Mouse (Mus musculus) c-Kit-positive CD71-positive TER-119-positive erythroid progenitor cells, embryonic 14.5 days (primary cell): ENCODE results near the gene Phc3.

ENCODE experiments used
- DNase-seq: peaks from one replicate; pipeline ENCODE4 v3.0.0-alpha.2; 2013; ENCODE audit warnings: low spot score

Phc3 gene

DNA sequence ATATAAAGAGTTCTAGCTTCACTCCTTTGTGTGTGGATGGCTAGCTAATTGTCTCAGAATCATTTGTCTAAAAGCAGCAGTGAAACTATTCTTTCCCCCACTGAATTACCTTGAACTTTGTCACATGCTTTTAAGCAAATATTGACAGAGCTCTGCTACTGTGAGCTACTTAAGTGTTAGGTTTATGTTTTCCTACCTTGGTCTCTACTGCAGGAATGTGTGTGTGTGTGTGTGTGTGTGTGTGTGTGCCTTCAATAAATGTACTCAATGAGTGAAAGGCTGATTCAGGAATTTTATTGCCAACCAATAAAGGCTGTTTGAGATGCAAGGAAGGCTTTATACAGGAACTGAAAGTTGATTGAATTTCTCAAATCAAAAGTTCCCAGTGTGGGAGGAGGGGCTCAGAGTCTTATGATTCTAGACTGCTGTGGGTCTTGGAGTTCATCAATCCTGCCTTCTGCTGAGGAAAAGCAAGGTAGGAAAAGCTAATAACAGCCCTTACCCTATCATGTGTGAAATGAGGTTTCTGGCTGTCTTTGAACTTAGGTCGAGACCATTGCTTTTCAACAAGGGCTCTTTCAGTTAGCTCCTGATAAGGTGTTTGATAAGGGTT, 7.9 kb upstream of the Phc3 start:
- DNase-seq: no peak

DNA sequence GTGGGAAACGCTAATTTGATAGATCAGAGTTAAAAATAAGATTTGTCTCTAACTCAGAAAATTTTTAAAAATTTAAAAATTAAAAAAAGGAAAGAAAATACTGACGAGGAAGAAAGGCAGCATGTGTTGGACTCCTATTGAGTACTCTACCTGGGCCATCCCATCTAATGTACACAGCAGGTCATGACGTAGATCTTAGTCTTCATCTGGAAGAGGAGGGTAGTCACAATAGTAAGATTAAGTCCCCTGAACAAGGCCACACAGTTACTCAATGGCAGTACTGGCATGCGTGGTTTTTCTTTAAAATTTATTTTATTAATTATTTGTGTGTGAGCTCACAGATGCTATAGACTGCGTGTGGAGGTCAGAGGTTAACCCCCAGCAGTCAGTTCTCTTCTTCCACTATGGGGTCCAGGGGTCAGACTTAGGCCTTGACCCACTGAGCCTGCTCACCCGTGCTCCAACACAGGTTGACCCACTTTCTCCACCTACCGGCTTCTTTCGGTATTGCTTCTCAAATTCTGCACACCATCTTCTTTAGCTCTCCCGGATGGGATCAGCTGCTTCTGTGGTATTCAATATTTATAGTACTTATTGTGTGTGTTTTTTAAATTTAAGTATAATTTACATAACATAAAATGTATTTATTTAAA, 6.0 kb upstream of the Phc3 start:
- DNase-seq: peak; percentile 65

GRCm38 (mm10) chr3:30968531-30969092, 603 bp downstream of the Phc3 start:
- peak; percentile 37 for DNase-seq

GRCm38 (mm10) chr3:30965644-30966043, 3.6 kb downstream of the Phc3 start:
- no peak for DNase-seq

DNA sequence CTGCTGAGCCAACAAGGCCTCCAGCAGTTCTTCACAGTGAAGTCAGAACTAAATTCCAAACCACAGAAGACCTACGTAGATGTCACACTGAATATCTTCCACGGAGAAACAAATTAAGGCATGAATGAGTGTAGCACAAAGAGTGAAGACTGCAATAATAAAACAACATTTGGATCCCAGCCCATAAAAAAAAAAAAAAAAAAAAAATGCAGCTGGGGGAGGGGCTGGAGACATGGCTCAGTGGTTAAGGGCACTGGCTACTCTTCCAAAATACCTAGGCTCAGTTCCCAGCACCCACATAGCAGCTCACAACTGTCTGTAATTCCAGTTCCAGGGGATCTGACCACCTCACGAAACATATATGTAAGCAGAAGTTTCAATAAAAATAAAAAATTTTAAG, 5.0 kb downstream of the Phc3 start:
- no peak for DNase-seq

DNA sequence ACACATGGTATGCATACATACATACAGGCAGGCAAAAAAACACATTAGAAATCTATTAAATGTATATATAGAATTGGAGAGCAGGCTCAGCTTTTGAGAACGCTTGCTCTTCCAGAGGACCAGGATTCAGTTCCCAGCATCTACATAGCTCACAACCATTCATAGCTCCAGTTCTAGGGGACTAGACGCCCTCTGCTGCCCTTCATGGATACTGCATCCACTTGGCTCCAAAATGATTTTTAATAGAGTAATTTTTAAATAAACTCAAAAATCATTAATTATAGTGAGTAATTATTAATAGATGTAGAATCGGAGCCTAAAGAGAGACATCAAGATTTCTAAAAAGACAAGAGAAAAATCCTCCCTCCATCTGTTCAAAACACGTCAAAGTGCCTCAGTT, 6.1 kb downstream of the Phc3 start:
- no peak for DNase-seq

DNA sequence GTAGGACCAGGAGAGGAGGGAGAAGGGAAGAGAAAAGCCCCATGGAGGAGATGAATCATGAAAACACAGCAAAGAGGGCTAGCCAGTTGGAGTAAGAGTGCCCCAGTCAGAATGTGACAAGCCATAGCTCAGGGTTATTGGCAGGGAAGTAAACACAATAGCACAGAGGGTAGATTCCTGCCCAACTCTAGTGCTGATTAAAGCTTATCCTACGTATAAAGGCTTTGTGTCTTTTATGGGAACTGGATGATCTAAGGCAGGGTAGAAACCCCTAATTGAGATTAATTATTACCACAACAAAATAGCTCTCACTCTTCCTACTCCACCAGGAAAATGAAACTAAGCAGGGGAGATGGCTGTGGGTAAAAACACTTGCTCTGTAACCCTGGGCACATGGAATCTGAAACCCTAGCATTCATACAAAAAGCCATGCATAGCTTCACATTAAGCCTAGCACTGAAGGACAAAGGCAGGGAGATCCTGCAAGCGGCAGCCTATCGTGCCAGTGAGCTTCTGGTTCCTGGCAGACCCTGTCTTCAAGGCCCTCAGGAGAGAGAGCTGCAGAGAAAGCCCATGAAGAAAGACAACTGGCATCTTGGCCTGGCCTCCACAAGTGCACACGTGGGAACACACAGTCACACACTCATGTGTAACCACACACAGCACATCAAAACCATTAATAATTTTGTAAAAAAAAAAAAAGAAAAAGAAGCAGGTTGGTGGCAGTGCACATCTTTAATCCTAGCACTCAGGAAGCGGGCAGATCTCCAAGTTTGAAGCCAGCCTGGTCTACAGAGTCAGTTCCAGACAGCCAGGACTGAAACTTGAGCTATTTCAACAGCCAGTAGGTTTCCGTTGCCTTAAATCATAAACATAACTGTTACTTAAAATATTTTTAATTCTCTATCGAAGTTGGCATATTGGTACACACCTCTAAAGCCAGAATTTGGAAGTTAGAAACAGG, 9.1 kb downstream of the Phc3 start:
- DNase-seq: no peak

GRCm38 (mm10) chr3:30958709-30959108, 10.5 kb downstream of the Phc3 start:
- DNase-seq: no peak

DNA sequence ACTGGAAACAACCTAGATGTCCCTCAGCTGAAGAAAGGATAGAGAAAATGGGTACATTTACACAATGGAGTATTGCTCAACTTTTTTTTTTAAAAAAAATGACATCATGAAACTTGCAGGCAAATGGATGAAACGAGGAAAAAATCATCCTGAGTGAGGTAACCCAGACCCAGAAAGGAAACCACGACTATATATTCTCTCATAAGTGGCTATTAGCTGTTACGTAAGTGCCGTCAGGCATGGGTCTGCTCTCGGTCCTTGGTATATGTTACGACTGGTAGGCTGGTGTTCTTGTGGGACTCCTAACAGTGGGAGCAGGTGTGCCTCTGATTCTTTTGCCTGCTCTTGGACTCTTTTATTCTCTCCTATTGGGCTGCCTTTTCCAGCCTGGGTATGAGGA, 12.9 kb downstream of the Phc3 start:
- DNase-seq: no peak

DNA sequence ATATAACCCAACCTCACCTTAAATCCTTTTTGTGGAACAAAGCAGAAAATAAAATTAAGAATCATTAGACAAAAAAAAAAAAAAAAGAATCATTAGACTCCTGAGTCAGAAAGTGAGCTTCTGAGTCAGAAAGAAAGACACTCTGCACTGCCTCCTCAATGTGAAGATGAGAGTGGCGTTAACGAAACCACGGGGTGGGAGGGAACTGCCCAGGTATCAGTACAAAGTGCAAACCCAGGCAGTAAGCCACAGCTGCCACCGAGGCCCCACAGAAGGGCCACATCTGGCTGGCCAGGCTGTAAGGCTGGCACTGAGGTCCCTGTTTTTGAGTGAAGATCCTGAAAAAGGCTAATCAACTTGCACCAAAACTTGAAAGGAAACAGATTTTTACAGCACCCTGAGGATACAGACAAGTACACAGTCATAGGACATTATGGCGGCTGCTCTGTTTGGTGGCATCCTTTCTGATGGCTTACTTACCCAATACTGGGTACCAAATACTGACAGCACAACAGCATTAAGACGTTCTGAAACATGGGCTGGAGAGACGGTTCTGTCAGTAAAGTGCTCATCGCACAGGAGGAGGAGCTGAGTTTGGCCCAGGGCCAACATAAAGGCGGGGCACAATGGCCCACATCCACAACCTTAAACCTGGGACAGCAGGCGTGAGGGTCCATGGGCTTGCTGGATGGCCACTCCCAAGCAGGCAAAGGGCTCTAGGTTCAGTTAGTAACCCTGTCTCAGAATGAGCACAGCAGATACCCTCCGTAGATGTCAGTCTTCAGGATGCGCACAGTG, 16.7 kb downstream of the Phc3 start:
- no peak for DNase-seq

DNA sequence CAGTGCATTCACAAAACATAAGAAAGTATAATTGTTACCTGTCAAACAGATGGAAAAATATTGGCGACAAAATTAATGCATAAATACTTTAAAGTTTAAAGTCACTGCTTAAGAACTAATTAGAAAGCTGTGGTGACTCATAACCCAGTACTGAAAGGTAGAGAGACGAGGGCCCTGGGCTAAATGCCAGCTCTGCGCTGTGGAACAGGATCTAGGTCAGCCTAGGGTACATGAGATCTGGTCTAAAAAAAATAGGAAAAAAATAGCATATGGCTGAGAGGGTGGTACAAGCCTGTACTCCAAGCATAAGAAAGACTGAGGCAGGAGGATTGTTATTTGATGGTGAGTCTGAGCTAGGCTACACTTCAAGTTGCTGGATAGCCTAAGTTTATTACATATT, 17.6 kb downstream of the Phc3 start:
- DNase-seq: no peak

DNA sequence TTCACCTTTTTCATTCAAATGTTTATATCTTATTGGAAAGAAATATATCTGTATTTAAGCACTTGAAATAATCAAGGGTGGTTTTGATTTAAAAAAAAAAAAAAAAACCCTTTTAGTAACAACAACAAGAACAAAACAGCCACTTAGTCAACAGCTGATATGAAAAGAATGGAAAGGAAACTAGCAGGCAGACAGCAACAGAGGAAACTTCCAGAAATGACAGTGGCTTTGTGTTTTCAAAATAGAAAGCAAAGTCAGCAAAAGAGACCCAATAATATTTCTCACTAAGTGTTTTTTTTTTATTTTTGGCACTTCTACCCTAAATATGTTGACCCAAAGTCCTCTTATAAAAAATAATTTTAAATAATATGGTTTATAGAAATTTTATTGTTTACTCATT, 34.8 kb downstream of the Phc3 start:
- no peak for DNase-seq

GRCm38 (mm10) chr3:30929828-30930227, 39.4 kb downstream of the Phc3 start:
- no peak for DNase-seq

DNA sequence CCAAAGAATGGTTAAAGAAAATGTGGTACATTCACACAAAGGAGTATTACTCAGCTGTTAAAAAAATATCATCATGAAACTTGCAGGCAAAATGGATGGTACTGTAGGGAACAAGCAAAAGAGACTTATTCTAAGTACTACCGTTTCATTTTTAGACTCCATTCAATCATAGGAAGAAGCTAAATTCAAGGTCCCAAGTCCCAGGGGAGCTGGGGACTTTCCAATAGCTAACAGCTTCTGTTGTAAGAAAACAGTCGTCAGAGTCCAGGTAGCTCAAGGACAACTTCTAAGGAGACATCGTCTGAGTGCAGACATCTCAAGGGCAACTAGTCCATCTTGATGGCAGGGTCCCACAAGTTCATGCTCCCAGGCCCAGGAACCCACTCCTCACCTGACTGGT, 41.6 kb downstream of the Phc3 start:
- no peak for DNase-seq

DNA sequence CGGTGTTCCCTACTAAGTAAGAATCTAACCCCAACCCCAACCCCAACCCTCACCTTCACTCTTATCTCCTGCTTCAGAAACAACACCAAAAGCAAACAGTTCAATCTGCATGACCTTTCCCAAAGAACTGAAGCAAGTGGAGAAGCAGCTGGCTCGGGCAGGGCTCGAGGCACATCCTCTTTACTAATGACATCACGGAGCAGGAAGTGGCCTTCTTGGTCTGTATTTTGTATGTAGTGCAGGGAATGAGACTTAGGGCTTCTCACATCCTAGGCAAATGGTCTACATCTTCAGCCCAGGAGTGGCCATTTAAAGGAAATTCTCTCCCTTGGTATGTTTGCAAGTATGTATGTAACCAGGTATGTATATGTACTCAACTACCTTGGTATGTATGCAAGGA, 52.1 kb downstream of the Phc3 start:
- no peak for DNase-seq

DNA sequence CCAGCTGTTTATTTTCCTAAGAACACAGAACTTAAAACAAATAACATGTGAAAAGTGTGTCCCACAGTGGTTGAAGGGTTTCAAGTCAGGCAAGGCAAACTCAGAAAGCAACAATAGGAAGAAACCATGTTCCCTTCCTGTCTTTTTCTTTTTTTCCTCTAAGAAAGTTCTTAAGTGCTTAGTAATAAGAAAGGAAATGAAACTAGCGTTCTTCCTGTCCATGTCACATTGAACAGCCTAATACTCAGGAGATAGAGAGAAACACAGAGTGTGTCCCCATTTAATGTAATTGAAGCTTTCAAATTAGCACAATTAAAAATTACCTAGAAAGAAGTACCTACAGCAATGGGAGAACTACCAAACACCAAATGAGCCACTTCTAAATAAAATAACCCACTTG, 64.6 kb downstream of the Phc3 start:
- DNase-seq: no peak

DNA sequence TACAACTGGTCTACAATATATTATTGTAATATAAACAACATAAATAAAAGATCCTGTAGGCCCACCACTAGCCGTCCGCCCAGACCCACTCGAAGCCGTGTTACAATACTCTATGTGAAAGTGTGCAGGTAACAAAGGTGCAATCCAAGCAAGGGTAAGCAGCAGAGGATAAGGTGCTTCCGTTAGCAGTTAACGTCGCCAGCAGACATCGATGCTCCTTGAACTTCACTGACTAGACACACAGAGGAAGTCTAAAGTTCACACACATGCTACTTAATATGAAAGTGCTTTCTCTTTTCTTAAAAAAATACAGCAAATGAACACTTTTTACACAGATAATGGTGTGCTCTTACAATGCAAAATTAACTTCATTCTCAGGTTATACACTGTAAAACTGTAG, 69.8 kb downstream of the Phc3 start:
- no peak for DNase-seq

DNA sequence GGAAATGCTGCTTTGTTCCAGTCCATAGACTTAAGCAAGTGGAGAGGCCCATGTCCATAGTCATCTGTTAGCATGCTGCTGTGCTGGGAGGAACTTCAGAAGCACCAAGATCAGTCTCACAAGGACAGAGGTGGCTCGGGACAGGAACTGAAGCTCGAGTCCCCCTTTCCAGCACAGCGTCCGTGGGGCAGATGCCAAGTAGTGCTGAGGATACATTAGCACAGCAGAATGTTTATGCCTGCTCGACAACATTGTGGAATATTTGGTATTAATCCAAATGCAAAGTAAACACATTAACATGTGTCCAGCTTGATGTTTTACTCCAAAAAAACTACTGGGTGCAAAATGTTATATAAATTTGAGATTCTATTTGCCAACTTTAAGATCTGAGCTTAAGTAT, 72.5 kb downstream of the Phc3 start:
- DNase-seq: no peak

GRCm38 (mm10) chr3:30889014-30889413, 80.2 kb downstream of the Phc3 start:
- no peak for DNase-seq

DNA sequence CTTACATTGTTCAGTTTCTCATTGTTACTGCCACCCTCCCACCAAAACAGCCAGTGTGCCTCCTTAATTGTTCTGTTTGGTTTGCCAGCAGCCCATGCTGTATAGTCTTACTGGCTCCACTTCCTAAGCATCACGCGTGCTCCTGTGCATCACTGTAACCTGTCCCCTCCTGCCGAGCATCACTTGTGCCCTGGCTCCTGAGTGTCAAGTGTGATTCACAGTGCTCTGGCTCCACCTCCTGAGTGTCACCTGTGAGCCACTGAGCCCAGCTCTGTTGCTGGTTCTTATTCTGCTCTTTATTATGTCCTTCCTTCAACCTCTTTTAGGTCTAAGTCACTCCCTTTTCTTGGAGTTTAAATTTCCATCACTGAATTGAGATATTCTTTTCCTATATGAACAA, 81.8 kb downstream of the Phc3 start:
- DNase-seq: no peak

GRCm38 (mm10) chr3:30876709-30877108, 92.5 kb downstream of the Phc3 start:
- no peak for DNase-seq

DNA sequence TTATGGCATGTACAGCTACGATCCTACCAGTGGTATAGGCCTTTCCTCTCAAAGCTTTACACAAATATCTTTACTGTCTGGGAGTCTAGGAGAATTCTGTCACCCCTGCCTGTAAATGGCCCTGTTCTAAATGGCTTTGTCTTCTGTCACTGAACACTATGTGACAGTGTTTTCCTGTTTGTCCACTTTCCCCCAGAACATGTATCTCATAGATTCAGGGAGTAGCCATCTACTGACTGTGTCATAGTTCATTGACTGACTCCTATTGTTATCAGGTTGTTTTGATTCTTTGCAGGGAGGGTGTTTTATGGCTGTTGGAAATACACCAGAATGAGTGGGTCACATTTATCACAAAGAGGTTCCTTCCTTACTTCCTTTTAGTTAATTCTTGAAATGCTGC, 99.2 kb downstream of the Phc3 start:
- DNase-seq: no peak
